Mouse (Mus musculus): Measurements from ENCODE around the gene Mogat2.

DNA sequence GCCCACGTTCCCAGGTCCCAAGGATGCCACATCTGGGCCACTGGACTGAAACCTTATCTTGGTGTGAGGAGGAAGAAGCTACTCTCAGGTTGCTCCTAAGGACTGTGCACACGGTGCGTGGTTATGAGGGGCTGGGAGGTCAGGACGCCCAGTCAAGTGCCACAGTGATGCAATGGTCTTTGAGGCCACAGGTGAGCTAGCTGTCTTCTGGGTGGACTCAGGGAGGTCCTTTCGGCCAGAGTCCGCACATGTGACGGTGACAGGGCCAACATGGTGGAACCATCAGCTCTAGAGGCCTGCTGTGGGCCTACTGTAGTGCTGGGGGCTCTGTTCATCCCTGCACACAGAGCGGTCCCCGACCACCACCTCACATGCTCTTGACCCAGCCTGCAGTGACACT, 62.8 kb downstream of the Mogat2 start:
- TF ChIP-seq CTCF (IDR thresholded peaks at IDR 0.05; ENCODE audit: low read depth) (no peak), EP300 (IDR thresholded peaks at IDR 0.05; ENCODE audit: low read depth) (no peak)
